26 mouse cellular contexts compared by ENCODE assay signal in the genomic region with DNA sequence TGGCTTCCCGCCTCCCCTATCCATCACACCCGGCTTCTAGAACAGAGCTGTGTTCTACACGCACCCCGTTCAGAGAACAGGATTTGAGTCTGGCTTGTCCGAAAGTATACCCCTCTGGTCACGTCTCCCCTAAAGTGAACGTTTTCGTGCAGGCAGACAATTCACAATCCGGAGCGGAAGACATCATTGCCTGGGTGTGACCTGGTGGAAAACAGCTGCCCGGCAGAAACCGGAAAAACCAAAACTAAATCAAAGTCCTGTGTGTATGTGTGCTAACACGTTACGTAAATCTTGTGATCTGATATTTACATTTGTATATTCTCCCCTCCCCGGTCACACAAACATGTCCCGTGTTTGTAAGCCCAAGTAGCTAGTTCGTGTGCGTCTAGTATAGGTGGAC. TPM values are rescaled to one million over a fixed set of nuclear protein-coding genes. Genes with fewer than 3 reads are reported as not detected.
"Had no signal": no experiment of that assay in that cellular context is flagged by ENCODE, and none has a peak within 500 bp of the region (broad histone marks: within the 10 kb centered on the region; RNA-seq: fewer than 3 reads in every experiment).

No protein-coding gene starts in this region.

- DNase-seq: gastrocnemius, adult 2 months; gastrocnemius, postnatal 10 days; gastrocnemius, postnatal 25 days; heart, adult 18-20 months; heart, postnatal 10 days; heart, postnatal 4 days; kidney, adult 18-20 months; kidney, adult 8-10 months; kidney, postnatal 10 days; kidney, postnatal 25 days; kidney, postnatal 4 days had no signal

- H3K9me3 ChIP-seq: heart, embryonic 10.5 days; heart, embryonic 12.5 days; hindbrain, embryonic 10.5 days; hindbrain, embryonic 12.5 days; intestine, embryonic 15.5 days; limb, embryonic 10.5 days; limb, embryonic 12.5 days had no signal

- ATAC-seq: hindbrain, embryonic 16.5 days; inflammation-experienced regulatory T-cells, adult 6 months; intestine, embryonic 15.5 days; intestine, postnatal 0 days had no signal

- H3K9ac ChIP-seq: heart, embryonic 12.5 days; hindbrain, embryonic 12.5 days; hindbrain, embryonic 14.5 days; intestine, embryonic 15.5 days; limb, embryonic 12.5 days had no signal

- H3K4me3 ChIP-seq: gastrocnemius, adult 2 months; heart, embryonic 10.5 days; heart, embryonic 12.5 days; hindbrain, embryonic 10.5 days; hindbrain, embryonic 12.5 days; intestine, embryonic 15.5 days; layer of hippocampus, adult 2 months; left cerebral cortex, adult 2 months; limb, embryonic 10.5 days; limb, embryonic 12.5 days had no signal

- H3K4me2 ChIP-seq: heart, embryonic 12.5 days; hindbrain, embryonic 12.5 days; hindbrain, embryonic 14.5 days; intestine, embryonic 15.5 days; limb, embryonic 12.5 days had no signal

- H3K36me3 ChIP-seq: heart, embryonic 10.5 days; heart, embryonic 12.5 days; intestine, embryonic 15.5 days; limb, embryonic 10.5 days had no signal

- H3K4me1 ChIP-seq: heart, embryonic 10.5 days; intestine, embryonic 15.5 days had no signal

- H3K27ac ChIP-seq: gastrocnemius, adult 2 months; heart, embryonic 10.5 days; hindbrain, embryonic 10.5 days; hindbrain, embryonic 12.5 days; hindbrain, embryonic 14.5 days; intestine, embryonic 15.5 days; layer of hippocampus, adult 2 months; left cerebral cortex, adult 2 months; limb, embryonic 10.5 days; limb, embryonic 12.5 days had no signal

RNA-seq across cellular contexts. Expression of gene Sstr2, which starts 6.3 kb away (rescaled TPM):
- total RNA-seq: gastrocnemius, adult 2 months; gastrocnemius, postnatal 25 days; heart, adult 18-20 months; heart, adult 8-10 months; heart, postnatal 10 days; heart, postnatal 25 days; heart, postnatal 4 days had no signal
